Mouse (Mus musculus) mouse embryonic stem cell (cell line): ENCODE measurements around the gene Myom1.

Source experiments
- in situ Hi-C, 2 experiments: fragments of 300-500 bp; cut with MboI; formaldehyde crosslinking; loops; 1 replicate in 1 of 2; 3 replicates in 1 of 2; pipeline ENCODE4 v1.14.3; 2019 to 2020; ENCODE audit warnings: low sequenced_read_pairs in 2 of 2, low pct_unique_long_range_greater_than_20kb in 1 of 2, mixed read lengths in 1 of 2; ENCODE audit not compliant: unreplicated experiment in 1 of 2

The Myom1 gene

GRCm38 (mm10) chr17:71118607-71119006 lies 116.2 kb downstream of the Myom1 start:
- in situ Hi-C loops: no loop called here

GRCm38 (mm10) chr17:71120626-71121025 lies 118.2 kb downstream of the Myom1 start:
- in situ Hi-C loops: no loop called here

GRCm38 (mm10) chr17:71124061-71124670 lies 121.7 kb downstream of the Myom1 start:
- in situ Hi-C loops: no loop called here

- in situ Hi-C loops: no loop called here
Measured at GRCm38 (mm10) chr17:71124674-71125073, 122.2 kb downstream of the Myom1 start.

- in situ Hi-C loops: no loop called here
Measured at GRCm38 (mm10) chr17:71125519-71125918, 123.1 kb downstream of the Myom1 start.

GRCm38 (mm10) chr17:71126001-71126400 lies 123.6 kb downstream of the Myom1 start:
- in situ Hi-C loops: no loop called here

GRCm38 (mm10) chr17:71127464-71128110 lies 125.2 kb downstream of the Myom1 start:
- in situ Hi-C loops: no loop called here

- in situ Hi-C loops: no loop called here
Measured at GRCm38 (mm10) chr17:71129489-71130261, 127.2 kb downstream of the Myom1 start.

- in situ Hi-C loops: no loop called here
Measured at GRCm38 (mm10) chr17:71132221-71132620, 129.8 kb downstream of the Myom1 start.

GRCm38 (mm10) chr17:71132856-71133439 lies 130.5 kb downstream of the Myom1 start:
- in situ Hi-C loops: no loop called here

- in situ Hi-C loops: no loop called here
Measured at GRCm38 (mm10) chr17:71134441-71134955, 132.1 kb downstream of the Myom1 start.

- in situ Hi-C loops: no loop called here
Measured at GRCm38 (mm10) chr17:71135108-71135507, 132.7 kb downstream of the Myom1 start.

- in situ Hi-C loops: no loop called here
Measured at GRCm38 (mm10) chr17:71135866-71136265, 133.4 kb downstream of the Myom1 start.

GRCm38 (mm10) chr17:71136384-71137333 lies 134.2 kb downstream of the Myom1 start:
- in situ Hi-C loops: no loop called here

- in situ Hi-C loops: no loop called here
Measured at GRCm38 (mm10) chr17:71137334-71137721, 134.9 kb downstream of the Myom1 start.

GRCm38 (mm10) chr17:71142068-71142467 lies 139.6 kb downstream of the Myom1 start:
- in situ Hi-C loops: no loop called here

GRCm38 (mm10) chr17:71143155-71143554 lies 140.7 kb downstream of the Myom1 start:
- in situ Hi-C loops: no loop called here
